Mouse (Mus musculus): ENCODE data around the gene Rarg. TPM values are rescaled to one million over a fixed set of nuclear protein-coding genes. Genes with fewer than 3 reads are reported as not detected.

Rarg gene
- total RNA-seq, 2 experiments from 2014 or later, result 3.6 to 4.6 TPM

DNA sequence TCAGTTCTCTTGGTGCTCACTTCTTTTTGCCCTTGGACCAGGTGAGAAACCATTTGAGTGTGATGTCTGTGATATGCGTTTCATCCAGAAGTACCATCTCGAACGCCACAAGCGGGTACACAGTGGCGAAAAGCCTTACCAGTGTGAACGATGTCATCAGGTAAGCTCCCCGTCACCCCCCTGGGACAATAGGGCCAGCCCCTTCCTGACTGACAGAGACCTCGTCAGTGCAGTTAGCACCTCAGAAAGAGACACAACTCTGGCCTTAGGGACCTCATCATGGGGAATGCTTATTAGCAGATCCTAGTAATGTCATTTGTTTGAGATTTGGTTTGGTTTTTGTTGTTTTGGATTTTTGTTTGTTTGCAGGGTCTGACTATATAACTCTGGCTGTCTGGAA lies 48.2 kb downstream of the Rarg start:
- no peak for ATAC-seq (replicated peaks; ENCODE audit: low FRiP score, poor library complexity, severe bottlenecking)

DNA sequence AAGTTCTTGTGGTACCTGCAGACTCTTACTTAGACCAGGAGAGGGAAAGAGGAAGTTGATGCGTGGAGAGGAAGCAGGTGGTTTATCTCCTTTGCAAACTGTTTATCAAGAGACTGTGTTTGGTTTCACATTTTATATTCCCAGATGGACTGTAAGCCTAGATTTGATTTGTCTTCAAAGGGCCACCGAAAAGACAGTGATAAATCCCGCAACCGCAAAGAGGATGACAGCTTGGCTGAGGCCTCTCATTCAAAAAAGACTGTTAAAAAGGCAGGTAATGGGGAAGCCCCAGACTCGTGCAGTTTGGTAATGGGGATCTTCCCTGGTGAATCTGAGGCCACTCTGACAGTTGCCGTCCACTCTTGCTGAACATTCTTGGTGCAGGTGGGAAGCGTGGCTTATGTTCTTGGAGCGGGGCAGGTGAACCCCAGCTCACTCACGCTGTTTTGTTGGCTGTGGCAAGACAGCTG lies 49.2 kb downstream of the Rarg start:
- ATAC-seq (replicated peaks; ENCODE audit: low FRiP score, poor library complexity, severe bottlenecking), result no peak

DNA sequence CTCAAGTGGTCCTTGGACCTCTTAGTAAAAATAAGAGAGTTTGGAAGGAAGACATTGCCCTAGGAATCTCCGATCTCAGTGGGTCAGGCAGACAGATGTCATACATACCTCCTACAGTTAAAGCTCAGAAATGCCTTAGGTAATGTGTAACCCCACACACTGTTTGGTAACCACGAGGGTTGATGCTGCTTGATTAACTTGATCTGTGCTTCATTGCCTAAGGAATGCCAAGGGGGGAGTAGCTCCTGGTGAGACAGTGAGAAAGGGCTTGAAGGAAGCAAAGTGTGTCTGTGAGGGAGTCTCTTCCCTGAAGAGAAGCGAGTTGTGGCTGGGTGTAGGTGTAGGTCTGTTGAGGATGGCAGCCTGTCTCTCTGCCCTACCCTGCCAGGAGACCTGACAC lies 50.0 kb downstream of the Rarg start:
- ATAC-seq (replicated peaks; ENCODE audit: low FRiP score, poor library complexity, severe bottlenecking), result no peak

DNA sequence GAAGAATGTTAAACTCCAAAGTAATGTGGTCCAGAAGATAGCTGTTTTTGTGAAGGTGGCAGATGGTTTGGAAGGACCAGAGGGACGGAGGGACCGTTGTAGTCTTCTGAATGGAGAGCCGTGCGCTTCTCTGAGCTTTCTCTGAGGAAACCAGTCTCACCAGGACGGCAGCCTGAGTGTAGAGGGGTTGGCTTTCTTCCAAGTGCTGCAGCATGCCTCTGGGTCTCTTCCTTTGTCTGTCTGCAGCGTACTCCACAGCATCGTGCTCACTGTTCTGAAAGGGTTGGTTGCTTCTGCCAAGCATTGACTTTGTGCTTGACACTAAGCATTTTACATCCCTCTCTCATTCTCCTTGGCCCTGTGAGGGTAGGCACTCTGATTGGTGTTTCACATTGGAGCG lies 51.5 kb downstream of the Rarg start:
- ATAC-seq (replicated peaks; ENCODE audit: low FRiP score, poor library complexity, severe bottlenecking), result no peak

DNA sequence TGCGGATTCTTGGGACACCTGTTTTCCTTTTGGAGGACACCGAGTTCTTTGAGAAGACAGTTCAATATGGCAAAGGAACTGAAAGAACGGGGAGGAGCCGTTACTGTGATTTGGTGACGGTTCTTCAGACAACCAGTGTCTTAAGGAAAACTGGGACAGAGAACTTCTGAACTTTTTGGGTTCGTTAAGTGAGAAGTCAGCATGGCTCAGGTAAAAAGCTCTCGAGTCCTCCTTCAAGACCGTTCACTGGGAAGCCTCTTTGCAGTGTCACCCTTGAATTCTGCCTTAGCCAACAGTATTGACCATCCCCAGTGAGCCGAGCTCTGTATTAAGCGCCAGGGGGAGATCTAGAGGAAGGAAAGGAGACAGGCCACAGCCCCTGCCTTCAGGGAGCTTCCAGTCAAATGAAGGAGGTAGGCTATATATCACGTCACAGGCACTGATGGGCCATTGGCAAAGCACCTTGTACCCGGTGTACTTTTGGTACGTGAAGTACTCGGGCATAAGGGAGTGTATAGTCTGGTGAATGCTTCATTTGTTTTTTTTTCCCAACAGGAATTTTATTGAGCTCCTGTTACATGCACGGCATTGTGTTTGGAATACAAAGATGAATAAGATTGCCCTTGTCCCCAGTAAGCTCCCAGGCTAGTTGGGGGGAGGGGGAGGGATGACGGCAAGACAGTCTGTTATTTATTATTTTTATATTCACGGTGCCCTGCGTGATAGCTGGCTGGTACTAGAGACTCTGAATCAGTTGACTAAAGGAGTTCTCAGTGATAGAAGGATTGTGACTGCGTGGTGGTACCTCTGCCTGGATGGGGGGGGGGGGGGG lies 52.4 kb downstream of the Rarg start, which contains the start of gene Csad:
Gene Csad, minus strand, starts transcription at position 51 of the 832 bp plus-strand sequence.
- no peak for ATAC-seq (replicated peaks; ENCODE audit: low FRiP score, poor library complexity, severe bottlenecking)

GRCm38 (mm10) chr15:102203835-102204381 lies 53.4 kb downstream of the Rarg start:
- ATAC-seq (replicated peaks; ENCODE audit: low FRiP score, poor library complexity, severe bottlenecking), result peak; percentile 60

GRCm38 (mm10) chr15:102202971-102203834 lies 54.1 kb downstream of the Rarg start, which contains the start of gene Zfp740:
Zfp740 (plus strand) TSS chr15:102203249.
- ATAC-seq (replicated peaks; ENCODE audit: low FRiP score, poor library complexity, severe bottlenecking), result peak; percentile 93

- no peak for ATAC-seq (replicated peaks; ENCODE audit: low FRiP score, poor library complexity, severe bottlenecking)
Observed at GRCm38 (mm10) chr15:102198841-102199240, 58.5 kb downstream of the Rarg start.

GRCm38 (mm10) chr15:102195373-102195772 lies 61.9 kb downstream of the Rarg start:
- no peak for ATAC-seq (replicated peaks; ENCODE audit: low FRiP score, poor library complexity, severe bottlenecking)

GRCm38 (mm10) chr15:102194439-102194838 lies 62.9 kb downstream of the Rarg start:
- ATAC-seq (replicated peaks; ENCODE audit: low FRiP score, poor library complexity, severe bottlenecking), result no peak

DNA sequence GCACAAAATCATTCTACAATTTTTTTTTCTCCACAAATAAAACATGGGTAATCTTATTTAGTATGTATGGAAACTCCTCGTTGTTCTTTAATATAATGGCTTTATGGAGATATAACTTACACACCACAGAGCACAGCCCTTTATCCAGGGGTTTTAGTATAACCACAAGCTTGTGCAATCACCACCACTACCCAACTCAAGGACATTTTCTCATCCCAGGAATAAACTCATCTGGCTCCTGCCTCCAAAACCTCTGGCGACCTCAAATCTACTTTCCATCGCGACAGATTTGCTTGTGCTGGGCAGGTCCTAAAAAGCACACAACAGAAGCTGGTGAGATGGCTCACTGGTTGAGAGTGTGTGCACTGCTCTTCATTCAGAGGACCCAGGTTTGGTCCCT lies 63.7 kb downstream of the Rarg start:
- no peak for ATAC-seq (replicated peaks; ENCODE audit: low FRiP score, poor library complexity, severe bottlenecking)

- ATAC-seq (replicated peaks; ENCODE audit: low FRiP score, poor library complexity, severe bottlenecking), result no peak
Observed at GRCm38 (mm10) chr15:102192820-102193386, 64.4 kb downstream of the Rarg start.

DNA sequence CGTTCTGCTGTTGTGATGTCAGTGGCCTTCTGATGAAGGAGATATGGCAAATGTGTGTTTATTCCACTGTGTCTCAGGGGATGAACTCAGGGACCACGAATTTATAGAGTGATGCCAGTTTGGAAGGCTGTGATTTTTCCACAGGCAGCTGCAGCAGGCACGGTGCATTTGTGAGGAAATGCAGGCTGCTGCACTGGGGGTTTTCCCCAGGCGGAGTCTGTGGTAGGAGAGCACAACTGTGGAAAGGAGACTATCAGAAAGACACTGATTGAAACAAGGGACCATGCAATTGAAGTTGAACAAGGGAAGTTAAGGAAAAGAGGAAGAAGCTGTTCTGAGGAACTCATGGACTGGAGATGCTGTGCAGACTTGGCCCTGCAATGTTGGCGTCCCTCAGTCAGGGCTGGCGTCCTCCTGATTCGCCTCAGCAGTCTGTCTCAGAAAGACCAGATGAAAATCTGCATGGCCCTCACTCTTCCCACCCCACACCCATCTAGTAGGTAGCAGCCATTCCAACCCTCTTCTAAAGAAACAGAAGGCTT lies 65.0 kb downstream of the Rarg start:
- no peak for ATAC-seq (replicated peaks; ENCODE audit: low FRiP score, poor library complexity, severe bottlenecking)

GRCm38 (mm10) chr15:102191699-102192098 lies 65.6 kb downstream of the Rarg start:
- ATAC-seq (replicated peaks; ENCODE audit: low FRiP score, poor library complexity, severe bottlenecking), result no peak

DNA sequence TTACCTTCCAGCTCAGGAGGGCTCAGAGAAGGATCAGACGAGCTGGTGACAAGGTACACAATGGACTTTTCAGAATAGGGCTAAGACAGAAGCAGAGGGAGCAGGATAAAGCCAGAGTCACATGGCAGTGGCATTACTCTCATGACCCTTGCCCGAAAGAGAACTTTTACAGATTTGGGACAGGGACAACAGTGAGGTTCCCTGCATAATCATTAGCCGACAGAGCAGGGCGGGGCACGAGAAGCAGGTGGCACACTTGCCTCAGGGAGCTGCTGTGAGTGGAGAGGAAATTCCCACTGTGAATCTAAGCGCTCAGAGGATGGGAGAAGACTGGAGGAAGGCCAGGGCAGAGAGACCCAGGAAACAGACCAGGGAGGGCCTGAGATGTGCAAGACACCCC lies 68.4 kb downstream of the Rarg start:
- ATAC-seq (replicated peaks; ENCODE audit: low FRiP score, poor library complexity, severe bottlenecking), result no peak

GRCm38 (mm10) chr15:102188096-102188495 lies 69.2 kb downstream of the Rarg start:
- no peak for ATAC-seq (replicated peaks; ENCODE audit: low FRiP score, poor library complexity, severe bottlenecking)

- ATAC-seq (replicated peaks; ENCODE audit: low FRiP score, poor library complexity, severe bottlenecking), result no peak
Observed at GRCm38 (mm10) chr15:102186239-102186638, 71.1 kb downstream of the Rarg start.

Data from erythroid progenitor cell, adult 5-6 weeks (primary cell).